Mouse (Mus musculus) kidney, adult 2 months (tissue): ENCODE measurements at regions not wholly inside any gene's neighbourhood (a gene's known extent, or its start where the extent isn't known, plus 50 kb on each side); places are given as distances from the start of the nearest gene placed in this dataset.

ENCODE experiments used
- DNase-seq: peaks from one replicate; pipeline ENCODE4 v3.0.0; 2021
- H3K27ac ChIP-seq: fragments of 200-500 bp; 2 replicates; pipeline ENCODE4 v1.5.1; 2012; ENCODE audit warnings: low read depth, low read length, control low read depth, inconsistent platforms; ENCODE audit not compliant: insufficient read depth
- H3K27me3 ChIP-seq: fragments of 200-500 bp; replicated peaks from 2 replicates; pipeline ENCODE4 v1.6.1; 2012; ENCODE audit warnings: mild to moderate bottlenecking, moderate library complexity, low read length, inconsistent platforms; ENCODE audit not compliant: control insufficient read depth, insufficient read depth
- H3K36me3 ChIP-seq: fragments of 200-500 bp; 2 replicates; pipeline ENCODE4 v1.6.1; 2012; ENCODE audit warnings: mild to moderate bottlenecking, moderate library complexity, low read length, inconsistent platforms; ENCODE audit not compliant: control insufficient read depth, insufficient read depth
- H3K4me1 ChIP-seq: fragments of 200-500 bp; 2 replicates; pipeline ENCODE4 v1.6.1; 2011; ENCODE audit warnings: low read length; ENCODE audit not compliant: control insufficient read depth, insufficient read depth
- H3K4me3 ChIP-seq: fragments of 200-500 bp; 2 replicates; pipeline ENCODE4 v1.5.1; 2011; ENCODE audit warnings: mild to moderate bottlenecking, low read depth, low read length, control low read depth; ENCODE audit not compliant: insufficient read depth
- CTCF ChIP-seq: fragments of 200-500 bp; conservative IDR thresholded peaks from 2 replicates; pipeline ENCODE4 v1.5.1; 2011; ENCODE audit warnings: low read depth, mild to moderate bottlenecking, control low read depth, low read length, moderate library complexity, mixed read lengths; ENCODE audit not compliant: insufficient read depth, insufficient read length
- POLR2A ChIP-seq: fragments of 200-500 bp; IDR thresholded peaks from one replicate; pipeline ENCODE4 v1.6.1; 2011; ENCODE audit warnings: low read depth, low read length, control low read depth
- WGBS: fragments of 180-500 bp; shearing (Covaris S2); methylation state at CpG from one replicate; pipeline ENCODE4 v1.1.7; 2018; 5-methylcytosine and 5-hydroxymethylcytosine counted together

GRCm38 (mm10) chr9:13952157-13952556 is 124.6 kb downstream of the Fam76b start:
- no peak overlapping the region for H3K4me3 ChIP-seq
- no peaks in the 10 kb centered on the region for H3K27me3 ChIP-seq
- no peaks in the 10 kb centered on the region for H3K36me3 ChIP-seq
- H3K4me1 ChIP-seq, result no peaks in the 10 kb centered on the region
- no peak overlapping the region for H3K27ac ChIP-seq
- TF ChIP-seq CTCF (no peak), POLR2A (no peak)
- no peak for DNase-seq

- no peak for TF ChIP-seq CTCF
- TF ChIP-seq POLR2A, result no peak
- Histone ChIP-seq H3K27ac (no peak overlapping the region), H3K4me3 (no peak overlapping the region), H3K27me3 (no peaks in the 10 kb centered on the region), H3K4me1 (no peaks in the 10 kb centered on the region), H3K36me3 (no peaks in the 10 kb centered on the region)
- WGBS, result 71% methylated on average over 7 of the region's 7 CpGs
- no peak for DNase-seq
Measured at GRCm38 (mm10) chr9:13963140-13963763, 135.7 kb downstream of the Fam76b start.

DNA sequence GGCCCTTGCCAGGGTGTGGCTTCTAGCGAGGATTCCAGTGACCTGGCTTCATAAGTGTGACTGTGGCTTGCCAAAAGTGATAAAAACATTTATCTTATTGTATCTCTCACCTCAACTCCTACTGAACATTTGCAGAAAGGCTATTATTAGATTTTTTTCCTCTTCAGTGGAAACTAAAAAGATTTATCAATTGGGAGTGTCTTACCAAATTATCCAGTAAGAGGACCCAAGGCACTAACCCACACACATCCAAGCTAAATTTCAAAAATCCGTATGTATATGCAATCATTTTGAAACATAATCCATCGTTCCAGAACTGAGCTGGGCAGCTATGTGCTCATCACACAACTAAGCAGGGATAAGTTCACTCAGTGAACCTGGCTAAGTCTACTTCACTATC is 136.3 kb downstream of the Fam76b start:
- WGBS, result 84% methylated on average over 3 of the region's 3 CpGs
- H3K27ac ChIP-seq, result no peak overlapping the region
- H3K4me1 ChIP-seq, result no peaks in the 10 kb centered on the region
- DNase-seq, result no peak
- H3K4me3 ChIP-seq, result no peak overlapping the region
- H3K27me3 ChIP-seq, result no peaks in the 10 kb centered on the region
- no peaks in the 10 kb centered on the region for H3K36me3 ChIP-seq
- TF ChIP-seq POLR2A (no peak), CTCF (no peak)

DNA sequence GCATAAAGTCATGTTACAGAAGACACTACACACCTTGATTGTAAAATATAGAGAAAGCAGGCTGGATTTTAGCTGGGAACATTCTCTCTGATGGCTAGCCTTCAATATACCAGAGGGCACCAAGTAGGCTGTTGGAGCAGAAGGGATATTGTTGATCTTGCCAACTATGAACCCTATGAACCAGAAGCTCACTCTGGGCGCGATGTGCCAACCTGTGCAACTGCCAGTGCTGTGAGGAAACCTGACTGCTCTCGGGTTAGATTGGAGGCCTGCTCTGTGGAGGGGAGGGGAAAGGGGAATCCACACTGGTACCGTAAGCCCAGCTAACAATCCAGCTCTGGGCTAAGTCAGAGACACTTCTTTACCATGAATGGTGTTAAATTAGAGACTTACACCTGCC is 136.7 kb downstream of the Fam76b start:
- H3K27ac ChIP-seq, result no peak overlapping the region
- H3K36me3 ChIP-seq, result no peaks in the 10 kb centered on the region
- no peak overlapping the region for H3K4me3 ChIP-seq
- 90% methylated on average over 4 of the region's 4 CpGs for WGBS
- no peak for DNase-seq
- TF ChIP-seq CTCF (no peak), POLR2A (no peak)
- no peaks in the 10 kb centered on the region for H3K27me3 ChIP-seq
- H3K4me1 ChIP-seq, result no peaks in the 10 kb centered on the region

- H3K36me3 ChIP-seq, result no peaks in the 10 kb centered on the region
- no peak overlapping the region for H3K27ac ChIP-seq
- H3K4me3 ChIP-seq, result no peak overlapping the region
- WGBS, result 86% methylated on average over 1 of the region's 1 CpGs
- H3K4me1 ChIP-seq, result no peaks in the 10 kb centered on the region
- H3K27me3 ChIP-seq, result no peaks in the 10 kb centered on the region
- no peak for DNase-seq
- TF ChIP-seq POLR2A (no peak), CTCF (no peak)
Measured at GRCm38 (mm10) chr9:13966212-13966611, 138.7 kb downstream of the Fam76b start.

DNA sequence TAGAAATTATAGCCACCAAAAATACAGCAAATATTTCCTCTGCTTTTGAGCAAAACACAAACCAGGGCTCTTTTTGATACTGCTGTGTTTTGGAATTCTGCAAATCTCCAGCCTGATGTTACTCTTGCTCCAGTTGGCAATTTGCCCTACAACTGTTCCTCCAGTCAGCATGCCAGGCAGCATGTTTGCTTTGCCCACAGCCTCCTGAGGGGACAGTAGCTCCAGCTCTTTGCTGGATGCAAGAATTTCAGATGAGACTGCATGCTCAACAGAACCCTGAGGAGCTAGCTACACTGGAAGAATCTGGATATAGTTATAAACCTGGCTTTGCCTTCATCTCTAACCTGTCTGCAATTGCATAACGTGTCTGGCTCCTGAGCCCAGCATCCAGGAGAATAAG is 141.7 kb downstream of the Fam76b start:
- TF ChIP-seq POLR2A (no peak), CTCF (no peak)
- no peak overlapping the region for H3K27ac ChIP-seq
- 0 out of 2 replicates have a peak, but pooled peaks cover 3% of the 10 kb centered on the region for H3K4me1 ChIP-seq
- no peak overlapping the region for H3K4me3 ChIP-seq
- no peaks in the 10 kb centered on the region for H3K27me3 ChIP-seq
- 75% methylated on average over 1 of the region's 1 CpGs for WGBS
- no peaks in the 10 kb centered on the region for H3K36me3 ChIP-seq
- DNase-seq, result peak; percentile 53

DNA sequence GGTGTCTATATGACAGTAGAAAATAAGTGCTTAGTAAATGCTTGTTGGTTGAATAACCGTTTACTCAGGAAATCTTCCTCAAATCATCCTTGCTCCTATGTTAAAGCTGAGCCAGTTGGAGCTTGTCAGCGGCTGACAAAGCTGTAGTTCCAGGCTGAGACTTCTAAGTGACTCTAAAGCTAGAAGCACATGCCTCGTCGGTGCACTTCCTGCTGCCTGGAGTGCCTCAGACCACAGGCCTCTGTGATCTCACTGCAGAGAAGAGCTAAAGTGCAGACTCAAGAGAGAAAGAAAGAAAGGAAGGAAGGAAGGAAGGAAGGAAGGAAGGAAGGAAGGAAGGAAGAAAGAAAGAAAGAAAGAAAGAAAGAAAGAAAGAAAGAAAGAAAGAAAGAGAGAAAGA is 146.1 kb downstream of the Fam76b start:
- H3K4me3 ChIP-seq, result no peak overlapping the region
- no peaks in the 10 kb centered on the region for H3K27me3 ChIP-seq
- H3K27ac ChIP-seq, result no peak overlapping the region
- no peaks in the 10 kb centered on the region for H3K36me3 ChIP-seq
- no peak for TF ChIP-seq POLR2A
- TF ChIP-seq CTCF, result no peak
- no peak for DNase-seq
- WGBS, result 68% methylated on average over 4 of the region's 4 CpGs
- peaks cover 5% of the 10 kb centered on the region; the same call in 1 of the 2 replicates for H3K4me1 ChIP-seq

- H3K27me3 ChIP-seq, result no peaks in the 10 kb centered on the region
- DNase-seq, result peak; percentile 62
- peaks cover 5% of the 10 kb centered on the region; the same call in 1 of the 2 replicates for H3K4me1 ChIP-seq
- H3K4me3 ChIP-seq, result no peak overlapping the region
- no peak for TF ChIP-seq POLR2A
- no peak for TF ChIP-seq CTCF
- no peak overlapping the region for H3K27ac ChIP-seq
- no peaks in the 10 kb centered on the region for H3K36me3 ChIP-seq
- whole genome bisulfite sequencing, result 26% methylated on average over 1 of the region's 1 CpGs
Measured at GRCm38 (mm10) chr9:13974870-13975269, 147.4 kb downstream of the Fam76b start.
